Mouse (Mus musculus): ENCODE measurements around the gene Ajuba. TPM values are rescaled to one million over a fixed set of nuclear protein-coding genes. Genes with fewer than 3 reads are reported as not detected.

Gene Ajuba
- 10.9 TPM for polyA plus RNA-seq (2014; fragmentation: Illumina TruSeq; extraction: RNeasy Lipid Tissue Mini Kit (QIAGEN cat#74804))

DNA sequence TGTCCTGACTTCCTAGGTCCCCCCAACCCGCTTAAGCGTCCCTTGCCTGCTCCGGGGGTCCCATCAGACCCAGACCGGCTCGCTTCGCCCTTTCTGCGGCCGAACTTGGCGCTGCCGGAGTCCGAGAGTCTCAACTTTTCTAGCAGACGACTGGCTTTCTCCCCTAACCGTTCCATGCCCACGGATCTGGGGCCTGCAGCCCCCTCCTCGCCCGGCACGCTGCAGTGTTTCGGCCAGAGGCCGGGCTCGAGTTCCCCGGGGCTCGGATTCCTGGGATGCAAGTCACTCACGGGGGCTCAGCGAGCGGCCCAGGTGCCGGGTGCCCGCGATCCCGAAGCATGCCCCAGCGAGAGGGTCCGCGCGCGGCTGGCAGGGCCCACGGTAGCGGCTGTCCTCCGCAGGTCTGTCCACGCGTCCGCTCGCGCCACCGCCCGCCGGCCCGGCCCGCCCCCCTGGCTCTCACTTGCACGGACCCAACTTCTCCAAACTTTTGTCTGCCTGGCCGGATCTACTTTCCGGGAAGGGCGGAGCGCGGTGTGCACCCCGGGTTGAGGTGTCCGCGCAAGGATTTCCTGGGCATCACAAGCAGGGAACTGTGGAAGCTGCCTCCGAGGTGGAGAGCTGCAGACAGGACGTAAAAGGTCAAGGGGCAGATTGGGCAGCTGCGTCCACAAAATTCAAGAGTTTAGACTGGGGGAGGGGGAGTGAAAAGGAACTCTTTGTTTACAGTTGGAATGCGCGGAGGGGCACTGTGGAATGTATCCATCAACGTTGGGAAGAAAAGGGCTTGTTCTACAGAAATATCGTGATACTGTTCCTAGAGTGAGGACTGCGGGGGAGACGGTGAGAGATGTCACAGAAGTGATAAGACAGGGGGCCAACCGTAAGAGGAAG lies at the start of gene Ajuba:
Ajuba (minus strand) TSS at position 470 of the 894 bp plus-strand sequence.

GRCm38 (mm10) chr14:54621133-54621532 lies 43.8 kb upstream of the Ajuba start, which contains the start of gene Psmb11:
Psmb11 (plus strand) TSS chr14:54621433.

DNA sequence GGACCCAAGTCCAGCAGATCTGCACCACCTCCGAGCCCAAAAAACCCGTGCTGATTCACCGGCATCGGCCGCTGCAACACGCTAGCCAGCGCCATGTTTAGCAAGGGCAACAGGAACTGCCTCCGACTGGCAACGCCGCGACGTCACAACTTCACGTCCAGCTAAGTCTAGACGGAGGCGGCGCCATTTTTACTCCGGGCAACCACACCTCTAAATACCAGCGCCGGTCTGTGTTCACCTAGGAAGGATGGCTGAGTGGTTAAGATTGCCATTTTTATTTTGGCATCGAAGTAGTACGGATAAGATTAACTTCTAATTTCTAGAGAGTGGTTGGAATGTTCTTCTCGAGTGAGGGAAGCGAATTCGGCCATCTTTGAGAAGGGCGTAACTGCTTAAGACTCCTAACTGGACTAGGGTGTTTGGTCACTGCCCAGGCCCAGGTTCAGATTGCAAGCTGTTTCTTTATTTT lies 40.6 kb upstream of the Ajuba start, which contains the start of gene Psmb5:
Psmb5 (minus strand) TSS at position 126 of the 469 bp plus-strand sequence.

GRCm38 (mm10) chr14:54605752-54606321 lies 28.5 kb upstream of the Ajuba start, which contains the start of gene 4931414P19Rik:
4931414P19Rik (minus strand) TSS chr14:54605993.

DNA sequence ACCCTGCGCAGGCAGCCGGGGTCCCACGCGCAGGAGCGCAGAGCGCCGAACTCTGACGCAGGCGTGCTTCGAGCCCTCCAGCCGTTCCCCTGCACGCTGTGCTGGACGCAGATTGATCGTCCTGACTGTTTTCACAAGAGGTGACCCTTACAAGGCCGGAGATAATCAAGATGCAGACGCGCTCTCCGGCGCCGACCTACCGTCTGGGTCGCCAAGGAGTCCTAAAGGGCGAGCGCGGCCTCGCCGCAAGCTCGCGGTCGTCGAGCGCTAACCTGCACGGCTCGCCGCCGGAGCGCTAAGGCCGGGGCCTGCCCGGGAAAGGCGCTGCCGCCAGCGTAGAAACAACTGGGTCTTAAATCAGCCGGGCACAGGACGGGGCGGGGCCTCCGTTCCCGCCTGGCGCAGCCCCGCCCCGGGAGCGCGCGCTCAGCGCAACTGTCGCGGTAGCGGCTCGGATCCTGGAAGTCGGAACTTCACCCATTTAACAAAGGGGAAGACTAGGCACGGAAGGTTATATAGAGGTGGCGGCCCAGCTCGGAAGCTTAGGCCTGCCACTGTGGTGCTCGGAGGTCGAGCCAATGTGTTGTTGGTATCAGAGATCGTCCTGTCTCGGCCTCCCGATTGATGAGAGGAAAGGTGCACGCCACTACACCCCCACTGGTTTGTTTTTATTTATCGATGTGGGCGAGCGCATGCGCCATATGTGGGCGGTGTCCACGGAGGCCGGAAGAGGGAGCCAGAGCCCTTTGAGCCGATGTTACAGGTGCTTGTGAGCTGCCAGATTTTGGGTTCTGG lies 23.2 kb downstream of the Ajuba start, which contains the start of gene Haus4:
Haus4 (minus strand) TSS at position 642 of the 795 bp plus-strand sequence.

Other genes with a start within 250 kb of the Ajuba start
- gene Oxa1l, start 216.7 kb downstream of the Ajuba start, polyA plus RNA-seq (2014; fragmentation: Illumina TruSeq; extraction: RNeasy Lipid Tissue Mini Kit (QIAGEN cat#74804)): 13.9 TPM
- 2.0 TPM for gene Slc7a7, start 159.8 kb downstream of the Ajuba start, polyA plus RNA-seq (2014; fragmentation: Illumina TruSeq; extraction: RNeasy Lipid Tissue Mini Kit (QIAGEN cat#74804))
- gene Mrpl52, start 150.6 kb downstream of the Ajuba start, polyA plus RNA-seq (2014; fragmentation: Illumina TruSeq; extraction: RNeasy Lipid Tissue Mini Kit (QIAGEN cat#74804)): 61.6 TPM
- 72.2 TPM for gene Mmp14, start 145.9 kb downstream of the Ajuba start, polyA plus RNA-seq (2014; fragmentation: Illumina TruSeq; extraction: RNeasy Lipid Tissue Mini Kit (QIAGEN cat#74804))
- 2.9 TPM for gene Lrp10, start 113.4 kb downstream of the Ajuba start, polyA plus RNA-seq (2014; fragmentation: Illumina TruSeq; extraction: RNeasy Lipid Tissue Mini Kit (QIAGEN cat#74804))
- gene Rem2, start 101.5 kb downstream of the Ajuba start, polyA plus RNA-seq (2014; fragmentation: Illumina TruSeq; extraction: RNeasy Lipid Tissue Mini Kit (QIAGEN cat#74804)): 0.31 TPM
- gene Prmt5, start 60.0 kb downstream of the Ajuba start, polyA plus RNA-seq (2014; fragmentation: Illumina TruSeq; extraction: RNeasy Lipid Tissue Mini Kit (QIAGEN cat#74804)): 64.1 TPM
- 6.2 TPM for gene Haus4, start 22.9 kb downstream of the Ajuba start, polyA plus RNA-seq (2014; fragmentation: Illumina TruSeq; extraction: RNeasy Lipid Tissue Mini Kit (QIAGEN cat#74804))
- gene 4931414P19Rik, start 28.4 kb upstream of the Ajuba start, polyA plus RNA-seq (2014; fragmentation: Illumina TruSeq; extraction: RNeasy Lipid Tissue Mini Kit (QIAGEN cat#74804)): 2.5 TPM
- 1.7 TPM for gene Psmb5, start 40.5 kb upstream of the Ajuba start, polyA plus RNA-seq (2014; fragmentation: Illumina TruSeq; extraction: RNeasy Lipid Tissue Mini Kit (QIAGEN cat#74804))
- gene Psmb11, start 43.9 kb upstream of the Ajuba start, polyA plus RNA-seq (2014; fragmentation: Illumina TruSeq; extraction: RNeasy Lipid Tissue Mini Kit (QIAGEN cat#74804)): not detected
- not detected for gene Gm17606, start 63.4 kb upstream of the Ajuba start, polyA plus RNA-seq (2014; fragmentation: Illumina TruSeq; extraction: RNeasy Lipid Tissue Mini Kit (QIAGEN cat#74804))
- 0.11 TPM for gene Cdh24, start 63.8 kb upstream of the Ajuba start, polyA plus RNA-seq (2014; fragmentation: Illumina TruSeq; extraction: RNeasy Lipid Tissue Mini Kit (QIAGEN cat#74804))
- 20.2 TPM for gene 1700123O20Rik, start 108.7 kb upstream of the Ajuba start, polyA plus RNA-seq (2014; fragmentation: Illumina TruSeq; extraction: RNeasy Lipid Tissue Mini Kit (QIAGEN cat#74804))
- 155 TPM for gene Acin1, start 109.4 kb upstream of the Ajuba start, polyA plus RNA-seq (2014; fragmentation: Illumina TruSeq; extraction: RNeasy Lipid Tissue Mini Kit (QIAGEN cat#74804))
- not detected for gene Gm29776, start 121.3 kb upstream of the Ajuba start, polyA plus RNA-seq (2014; fragmentation: Illumina TruSeq; extraction: RNeasy Lipid Tissue Mini Kit (QIAGEN cat#74804))
- gene Cebpe, start 134.6 kb upstream of the Ajuba start, polyA plus RNA-seq (2014; fragmentation: Illumina TruSeq; extraction: RNeasy Lipid Tissue Mini Kit (QIAGEN cat#74804)): not detected
- 30.6 TPM for gene Slc7a8, start 204.4 kb upstream of the Ajuba start, polyA plus RNA-seq (2014; fragmentation: Illumina TruSeq; extraction: RNeasy Lipid Tissue Mini Kit (QIAGEN cat#74804))
- gene Rnf212b, start 236.6 kb upstream of the Ajuba start, polyA plus RNA-seq (2014; fragmentation: Illumina TruSeq; extraction: RNeasy Lipid Tissue Mini Kit (QIAGEN cat#74804)): not detected